In the genomic region with DNA sequence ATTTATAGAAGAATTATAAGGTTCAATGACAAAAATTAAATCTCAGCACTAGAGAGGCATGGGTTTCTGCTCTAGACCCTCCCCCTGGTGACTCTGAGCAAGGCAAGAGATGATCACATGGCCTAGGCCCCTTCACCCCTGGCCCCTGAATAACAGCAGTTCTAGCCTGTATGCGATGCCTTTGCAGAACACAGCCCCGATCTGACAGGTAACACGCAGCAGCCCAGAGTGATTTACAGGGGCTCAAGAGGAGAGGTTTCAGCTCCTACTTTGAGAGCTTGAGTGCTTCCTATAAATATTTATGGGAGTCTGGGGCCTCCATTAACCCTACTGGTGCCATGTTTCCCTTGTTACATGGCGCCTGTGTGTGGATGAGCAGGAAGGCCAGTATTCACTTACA, we compare ENCODE assay signal across 27 mouse cellular contexts. TPM values are rescaled to one million over a fixed set of nuclear protein-coding genes. Genes with fewer than 3 reads are reported as not detected.
DNase-seq lines count a peak whose midpoint lies in the region; ATAC-seq lines count a peak whose summit lies in the region.
"Had no signal": no experiment of that assay in that cellular context is flagged by ENCODE, and none has a peak within 500 bp of the region (broad histone marks: within the 10 kb centered on the region; RNA-seq: fewer than 3 reads in every experiment).

No protein-coding gene starts in this region.

- peak; percentile 55; the same call in 1 of the 2 replicates for ATAC-seq in kidney, embryonic 14.5 days (ENCODE audit: low FRiP score, low TSS enrichment)
- peak; percentile 42 for ATAC-seq in midbrain, embryonic 12.5 days (ENCODE audit: low FRiP score, low read depth)
- ATAC-seq in midbrain, embryonic 16.5 days: no peak
- no peak; the same call in 1 of the 2 replicates for ATAC-seq in midbrain, embryonic 14.5 days (ENCODE audit: low FRiP score, low TSS enrichment)
- ATAC-seq: activated CD4-positive, CD25-positive, alpha-beta regulatory T cell, adult 4 months; hindbrain, postnatal 0 days; intestine, embryonic 15.5 days; liver, embryonic 12.5 days; liver, postnatal 0 days had no signal

- H3K36me3 ChIP-seq in kidney, embryonic 14.5 days (ENCODE audit: control insufficient read depth, insufficient read depth, low read length): no peaks in the 10 kb centered on the region
- H3K36me3 ChIP-seq in midbrain, embryonic 12.5 days: no peaks in the 10 kb centered on the region
- H3K36me3 ChIP-seq in midbrain, embryonic 16.5 days (ENCODE audit: control insufficient read depth, insufficient read depth, low read length): no peaks in the 10 kb centered on the region
- no peaks in the 10 kb centered on the region for H3K36me3 ChIP-seq in midbrain, embryonic 14.5 days (ENCODE audit: control insufficient read depth, insufficient read depth, low read length)
- H3K36me3 ChIP-seq: embryonic facial prominence, embryonic 13.5 days; forebrain, embryonic 10.5 days; hindbrain, embryonic 10.5 days; intestine, embryonic 15.5 days; limb, embryonic 12.5 days; liver, embryonic 12.5 days had no signal

- H3K4me1 ChIP-seq in kidney, embryonic 14.5 days (ENCODE audit: control insufficient read depth, insufficient read depth, low read length): no peaks in the 10 kb centered on the region
- H3K4me1 ChIP-seq in midbrain, embryonic 12.5 days: peaks cover 5% of the 10 kb centered on the region; the same call in 1 of the 2 replicates
- peaks cover 13% of the 10 kb centered on the region for H3K4me1 ChIP-seq in midbrain, embryonic 16.5 days (ENCODE audit: control insufficient read depth, insufficient read depth, low read length)
- peaks cover 14% of the 10 kb centered on the region for H3K4me1 ChIP-seq in midbrain, embryonic 14.5 days (ENCODE audit: control insufficient read depth, insufficient read depth, low read length)

- no peak overlapping the region for H3K9ac ChIP-seq in kidney, embryonic 14.5 days (ENCODE audit: low read depth, low read length)
- H3K9ac ChIP-seq in midbrain, embryonic 12.5 days (replicated peaks): no peak overlapping the region
- no peak overlapping the region for H3K9ac ChIP-seq in midbrain, embryonic 16.5 days (ENCODE audit: low read depth, low read length)
- no peak overlapping the region for H3K9ac ChIP-seq in midbrain, embryonic 14.5 days (replicated peaks; ENCODE audit: low read length)
- H3K9ac ChIP-seq: embryonic facial prominence, embryonic 13.5 days; intestine, embryonic 15.5 days; limb, embryonic 12.5 days; liver, embryonic 12.5 days; liver, postnatal 0 days had no signal

- H3K4me3 ChIP-seq in kidney, embryonic 14.5 days (ENCODE audit: low read length): no peak overlapping the region
- H3K4me3 ChIP-seq in midbrain, embryonic 12.5 days: no peak overlapping the region
- H3K4me3 ChIP-seq in midbrain, embryonic 16.5 days (ENCODE audit: low read depth, low read length): no peak overlapping the region
- no peak overlapping the region for H3K4me3 ChIP-seq in midbrain, embryonic 14.5 days (replicated peaks; ENCODE audit: low read depth, low read length)
- H3K4me3 ChIP-seq: embryonic facial prominence, embryonic 13.5 days; forebrain, embryonic 10.5 days; hindbrain, embryonic 10.5 days; intestine, embryonic 15.5 days; limb, embryonic 12.5 days; liver, embryonic 12.5 days had no signal

- H3K9me3 ChIP-seq in kidney, embryonic 14.5 days (ENCODE audit: control insufficient read depth, low read length): no peaks in the 10 kb centered on the region
- no peaks in the 10 kb centered on the region for H3K9me3 ChIP-seq in midbrain, embryonic 12.5 days
- no peaks in the 10 kb centered on the region for H3K9me3 ChIP-seq in midbrain, embryonic 16.5 days (replicated peaks; ENCODE audit: control insufficient read depth, low read length, poor library complexity, severe bottlenecking)
- H3K9me3 ChIP-seq in midbrain, embryonic 14.5 days (ENCODE audit: control insufficient read depth, low read length): no peaks in the 10 kb centered on the region
- H3K9me3 ChIP-seq: embryonic facial prominence, embryonic 13.5 days; forebrain, embryonic 10.5 days; hindbrain, embryonic 10.5 days; intestine, embryonic 15.5 days; limb, embryonic 12.5 days; liver, embryonic 12.5 days had no signal

- peaks cover 36% of the 10 kb centered on the region for H3K27me3 ChIP-seq in kidney, embryonic 14.5 days (ENCODE audit: control insufficient read depth, insufficient read depth, low read length)
- H3K27me3 ChIP-seq in midbrain, embryonic 12.5 days: peaks cover 59% of the 10 kb centered on the region
- peaks cover 33% of the 10 kb centered on the region for H3K27me3 ChIP-seq in midbrain, embryonic 16.5 days (ENCODE audit: control insufficient read depth, insufficient read depth, low read depth, low read length)
- H3K27me3 ChIP-seq in midbrain, embryonic 14.5 days (ENCODE audit: control insufficient read depth, insufficient read depth, low read length): peaks cover 50% of the 10 kb centered on the region

- H3K27ac ChIP-seq in kidney, embryonic 14.5 days (ENCODE audit: low read depth, low read length): no peak overlapping the region
- H3K27ac ChIP-seq in midbrain, embryonic 12.5 days (replicated peaks): no peak overlapping the region
- no peak overlapping the region for H3K27ac ChIP-seq in midbrain, embryonic 16.5 days (ENCODE audit: low read length)
- no peak overlapping the region for H3K27ac ChIP-seq in midbrain, embryonic 14.5 days (replicated peaks; ENCODE audit: low read depth, low read length)
- H3K27ac ChIP-seq: embryonic facial prominence, embryonic 13.5 days; forebrain, embryonic 10.5 days; hindbrain, embryonic 10.5 days; hindbrain, postnatal 0 days; intestine, embryonic 15.5 days; limb, embryonic 12.5 days; liver, embryonic 12.5 days had no signal

- WGBS in kidney, embryonic 14.5 days: 20% methylated on average over 4 of the region's 4 CpGs
- WGBS in midbrain, embryonic 12.5 days: 55% methylated on average over 4 of the region's 4 CpGs
- WGBS in midbrain, embryonic 16.5 days: 41% methylated on average over 4 of the region's 4 CpGs
- 33% methylated on average over 4 of the region's 4 CpGs for WGBS in midbrain, embryonic 14.5 days

- peak; percentile 32 for DNase-seq in embryo, embryonic 10.5 days (ENCODE audit: low spot score)
- DNase-seq in embryo, embryonic 9.5 days (ENCODE audit: extremely low spot score): no peak
- DNase-seq in kidney, postnatal 36 days: no peak
- peak; percentile 46 for DNase-seq in midbrain, embryonic 14.5 days
- no peak for DNase-seq in left cerebral cortex, adult 11 months (ENCODE audit: low spot score)
- DNase-seq: adrenal gland, adult 2 months; adrenal gland, postnatal 36 days; cerebellum, adult 2 months; cerebellum, postnatal 14 days; gastrocnemius, postnatal 14 days; heart, postnatal 14 days; kidney, adult 8-10 months; liver, postnatal 0 days; lung, postnatal 36 days; thymus, adult 2 months; thymus, postnatal 36 days had no signal

- H3K4me2 ChIP-seq in kidney, embryonic 14.5 days (replicated peaks; ENCODE audit: low read depth, low read length): no peak overlapping the region
- no peak overlapping the region for H3K4me2 ChIP-seq in midbrain, embryonic 12.5 days (replicated peaks)
- no peak overlapping the region for H3K4me2 ChIP-seq in midbrain, embryonic 16.5 days (ENCODE audit: low read length)
- no peak overlapping the region for H3K4me2 ChIP-seq in midbrain, embryonic 14.5 days (ENCODE audit: low read length)
- H3K4me2 ChIP-seq: embryonic facial prominence, embryonic 13.5 days; intestine, embryonic 15.5 days; limb, embryonic 12.5 days; liver, embryonic 12.5 days had no signal

RNA-seq across cellular contexts. Expression of a gene that starts 9.4 kb away (rescaled TPM):
- 23.0 and 33.2 TPM in 2 replicates for polyA plus RNA-seq in kidney, embryonic 14.5 days (2014; fragmentation: Nextera tagmentation; extraction: Ambion mirVana)
- polyA plus RNA-seq in midbrain, embryonic 12.5 days (2016; fragmentation: Nextera tagmentation; extraction: Ambion mirVana): 8.6 and 8.8 TPM in 2 replicates
- polyA plus RNA-seq in midbrain, embryonic 16.5 days (2015; fragmentation: Nextera tagmentation; extraction: Ambion mirVana): 5.6 and 5.8 TPM in 2 replicates
- 4.0 and 4.9 TPM in 2 replicates for polyA plus RNA-seq in midbrain, embryonic 14.5 days (2014; fragmentation: Nextera tagmentation; extraction: Ambion mirVana)
- polyA plus RNA-seq: activated CD4-positive, CD25-positive, alpha-beta regulatory T cell, adult 4 months had no signal

RNA-seq across cellular contexts. Expression of a gene that starts 23.5 kb away (rescaled TPM):
- 0.37 and 0.73 TPM in 2 replicates for polyA plus RNA-seq in kidney, embryonic 14.5 days (2014; fragmentation: Nextera tagmentation; extraction: Ambion mirVana)
- 0.33 TPM in 1 of 2 replicates, not detected in the other for polyA plus RNA-seq in midbrain, embryonic 12.5 days (2016; fragmentation: Nextera tagmentation; extraction: Ambion mirVana)
- not detected in 2 replicates for polyA plus RNA-seq in midbrain, embryonic 16.5 days (2015; fragmentation: Nextera tagmentation; extraction: Ambion mirVana)
- 0.38 TPM in 1 of 2 replicates, not detected in the other for polyA plus RNA-seq in midbrain, embryonic 14.5 days (2014; fragmentation: Nextera tagmentation; extraction: Ambion mirVana)
- polyA plus RNA-seq: activated CD4-positive, CD25-positive, alpha-beta regulatory T cell, adult 4 months; embryonic facial prominence, embryonic 13.5 days; forebrain, embryonic 10.5 days; hindbrain, postnatal 0 days; limb, embryonic 12.5 days had no signal

Comparison
In these comparisons a context has a peak if more than half of its experiments do, and no peak if none do; other contexts are left out.
1. DNase-seq: peak in embryo, embryonic 10.5 days (single experiment) and midbrain, embryonic 14.5 days (single experiment); none in embryo, embryonic 9.5 days (single experiment), kidney, postnatal 36 days (0 of 2) and left cerebral cortex, adult 11 months (single experiment).
2. ATAC-seq: peak in kidney, embryonic 14.5 days (single experiment) and midbrain, embryonic 12.5 days (single experiment); none in midbrain, embryonic 16.5 days (single experiment) and midbrain, embryonic 14.5 days (single experiment).